Mouse (Mus musculus): ENCODE results near the gene Art3. TPM values are rescaled to one million over a fixed set of nuclear protein-coding genes. Genes with fewer than 3 reads are reported as not detected.
A peak's percentile ranks its signal among the peaks of the same experiment; 100 is the strongest.

Art3 gene
- total RNA-seq, 2 experiments from 2014 or later = 327 to 371 TPM

- DNase-seq = peak; percentile 80
Observed at GRCm38 (mm10) chr5:92381550-92382348, 50.1 kb downstream of the Art3 start.

GRCm38 (mm10) chr5:92382349-92382679, 50.7 kb downstream of the Art3 start:
- no peak for DNase-seq

GRCm38 (mm10) chr5:92383747-92384146, 52.1 kb downstream of the Art3 start:
- DNase-seq = no peak

- no peak for DNase-seq
Observed at GRCm38 (mm10) chr5:92384855-92385254, 53.2 kb downstream of the Art3 start.

- no peak for DNase-seq
Observed at GRCm38 (mm10) chr5:92386102-92386501, 54.5 kb downstream of the Art3 start.

- DNase-seq = no peak
Observed at GRCm38 (mm10) chr5:92386643-92387042, 55.0 kb downstream of the Art3 start.

GRCm38 (mm10) chr5:92387433-92387832, 55.8 kb downstream of the Art3 start:
- DNase-seq = peak; percentile 63

GRCm38 (mm10) chr5:92389977-92390376, 58.4 kb downstream of the Art3 start:
- no peak for DNase-seq

DNA sequence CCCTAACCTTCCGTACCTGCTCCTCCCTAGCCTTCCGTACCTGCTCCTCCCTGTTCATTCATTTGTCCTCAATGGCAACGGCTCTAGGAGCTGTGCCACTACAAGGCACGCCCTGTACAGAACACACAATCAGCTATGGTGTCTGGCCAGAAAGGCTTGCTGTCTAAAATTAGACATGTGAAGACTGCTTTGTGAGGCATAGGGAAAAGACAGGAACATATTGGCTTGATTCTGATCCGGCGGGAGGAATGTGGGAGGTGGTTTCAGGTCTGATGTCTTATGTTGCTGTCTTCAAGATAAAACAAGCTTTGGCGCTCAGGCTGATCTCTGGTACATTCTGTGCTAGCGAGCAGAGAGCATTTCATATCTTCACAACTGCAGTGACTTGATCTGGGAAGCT, 59.0 kb downstream of the Art3 start:
- no peak for DNase-seq

GRCm38 (mm10) chr5:92392542-92392941, 60.9 kb downstream of the Art3 start:
- DNase-seq = no peak

DNA sequence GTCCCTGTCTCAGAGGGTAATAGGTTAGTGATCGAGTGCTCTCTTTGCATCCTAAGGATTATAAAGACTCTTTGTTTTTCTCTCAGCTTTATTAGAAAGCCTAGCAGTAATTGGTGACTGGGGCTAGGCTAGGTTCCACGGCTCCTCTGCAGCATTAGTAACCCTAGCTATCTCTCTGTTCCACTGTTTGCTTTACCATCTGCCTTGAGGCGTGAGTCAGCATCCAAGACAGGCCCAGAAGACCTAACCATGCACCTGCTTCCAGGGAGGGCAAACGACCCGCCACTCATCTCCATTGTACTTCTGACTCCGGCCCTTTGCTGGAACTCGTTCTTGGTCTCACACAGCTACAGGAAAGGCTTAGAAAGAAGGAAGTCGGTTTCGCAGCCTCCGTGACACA, 62.2 kb downstream of the Art3 start:
- DNase-seq = no peak

DNA sequence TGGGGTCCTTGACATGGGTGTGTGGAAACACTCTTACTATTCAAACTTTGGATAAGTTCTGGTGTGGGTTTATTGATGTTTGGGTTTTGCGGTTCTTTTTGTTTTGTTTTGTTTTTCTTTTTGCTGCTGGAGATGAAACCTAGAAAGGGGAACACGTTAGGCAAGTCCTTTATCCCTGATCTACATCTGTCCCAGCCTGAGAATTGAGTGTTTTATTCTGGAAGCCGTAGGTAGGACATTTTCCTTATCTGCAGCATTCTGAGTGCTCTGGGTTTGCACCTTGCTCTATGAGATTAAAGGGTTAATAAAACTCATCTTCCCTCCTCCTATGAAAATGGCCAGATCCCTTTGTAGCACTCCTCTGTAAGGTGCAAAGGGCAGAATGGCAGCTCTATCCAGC, 64.1 kb downstream of the Art3 start:
- DNase-seq = no peak

DNA sequence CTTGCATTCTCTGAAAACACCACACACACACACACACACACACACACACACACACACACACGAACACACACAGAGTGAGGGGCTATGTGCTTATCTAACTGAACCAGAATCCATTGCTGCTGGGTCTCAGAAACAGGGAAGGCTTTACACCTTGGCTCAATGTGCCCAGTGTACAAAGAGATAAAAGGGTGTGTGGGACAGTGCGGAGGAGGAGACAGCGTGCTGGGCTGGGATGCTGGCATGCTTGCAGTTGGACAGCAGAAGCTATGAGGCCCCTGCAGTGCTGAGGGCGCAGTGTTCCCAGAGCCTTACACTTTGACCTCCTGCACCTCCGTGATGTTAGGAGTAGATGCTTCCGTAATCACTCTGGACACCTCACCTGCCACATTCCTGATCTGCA, 64.8 kb downstream of the Art3 start:
- DNase-seq = no peak

DNA sequence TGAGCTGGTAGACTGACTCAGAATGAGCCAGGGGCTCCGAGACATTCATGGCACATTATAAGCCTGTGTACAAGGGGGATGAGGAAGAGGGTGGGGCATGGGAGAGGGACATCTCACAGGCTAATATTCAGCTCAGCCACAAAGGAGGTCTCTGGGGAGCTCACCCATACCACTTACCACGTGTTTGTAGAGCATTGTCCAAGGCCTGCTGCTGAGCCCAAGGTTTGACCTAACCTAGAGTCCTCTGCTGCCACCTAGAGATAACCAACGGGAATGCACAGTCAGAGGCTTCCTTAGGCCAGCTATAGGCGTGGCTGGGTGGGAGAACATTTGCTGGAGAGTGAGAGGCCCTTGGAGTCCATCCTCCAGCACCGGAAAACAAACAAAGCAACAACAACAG, 66.5 kb downstream of the Art3 start:
- DNase-seq = peak; percentile 80

DNA sequence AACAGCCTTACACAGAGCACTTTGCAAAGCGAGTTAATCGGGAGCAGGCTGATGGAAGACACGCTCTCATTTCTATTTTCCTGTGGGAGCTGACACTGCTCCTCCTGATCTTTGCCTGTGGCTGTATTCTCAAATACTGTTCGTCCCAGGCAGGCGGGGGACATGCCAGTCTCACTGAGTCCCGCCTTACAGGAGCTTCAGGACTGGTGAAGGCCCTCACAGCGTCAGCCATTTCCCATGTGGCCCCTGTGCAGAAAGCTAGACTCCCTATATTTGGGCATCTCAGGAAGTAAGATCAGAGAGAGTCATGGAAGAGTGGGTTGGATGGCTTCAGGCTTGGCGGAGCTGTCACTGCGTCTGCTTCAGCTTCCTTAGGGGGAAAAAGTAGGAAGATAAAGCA, 71.2 kb downstream of the Art3 start:
- no peak for DNase-seq

- no peak for DNase-seq
Observed at GRCm38 (mm10) chr5:92403562-92404399, 72.2 kb downstream of the Art3 start.

GRCm38 (mm10) chr5:92404400-92404678, 72.7 kb downstream of the Art3 start:
- DNase-seq = no peak

GRCm38 (mm10) chr5:92409361-92410155, 77.9 kb downstream of the Art3 start:
- DNase-seq = no peak

- no peak for DNase-seq
Observed at GRCm38 (mm10) chr5:92410486-92410885, 78.9 kb downstream of the Art3 start.

- no peak for DNase-seq
Observed at GRCm38 (mm10) chr5:92411461-92412140, 80.0 kb downstream of the Art3 start.

DNA sequence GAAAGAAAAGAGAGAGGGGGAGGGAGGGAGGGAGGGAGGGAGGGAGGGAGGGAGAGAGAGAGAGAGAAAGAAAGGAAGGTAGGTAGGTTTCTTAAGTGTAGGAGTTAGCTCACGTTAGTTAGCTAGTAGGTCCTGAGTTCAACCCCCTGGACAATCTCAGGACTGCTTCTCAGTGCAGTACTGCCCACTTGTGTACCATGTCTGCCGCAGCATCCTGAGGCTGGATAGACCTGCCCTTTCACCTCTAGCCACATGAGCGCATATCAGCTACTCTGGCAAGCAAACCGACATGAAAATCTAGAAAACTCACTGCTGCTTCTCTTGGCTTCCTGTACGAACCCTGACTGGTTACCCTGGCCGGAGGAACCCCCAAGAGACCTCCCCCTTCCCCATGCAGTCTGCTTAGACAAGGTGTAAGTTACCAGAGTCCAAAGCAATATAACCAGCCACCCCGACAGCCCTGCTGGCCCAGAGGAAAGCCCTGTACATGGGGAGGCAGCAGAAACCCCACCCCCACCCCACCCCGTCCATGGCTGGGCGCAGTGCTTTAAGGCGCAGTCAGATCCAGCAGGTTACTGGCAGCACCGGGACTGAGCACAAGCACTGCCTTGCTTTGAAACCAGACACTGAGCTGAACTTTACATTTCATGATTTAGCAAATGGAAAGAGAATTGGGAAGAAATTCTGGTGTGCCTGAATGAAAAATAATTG, 81.8 kb downstream of the Art3 start:
- no peak for DNase-seq

GRCm38 (mm10) chr5:92413982-92414375, 82.4 kb downstream of the Art3 start:
- no peak for DNase-seq

All from gastrocnemius, postnatal 10 days (tissue).